Mouse (Mus musculus) MEL (cell line): ENCODE measurements around the gene Rps15. TPM values are rescaled to one million over a fixed set of nuclear protein-coding genes. Genes with fewer than 3 reads are reported as not detected.

Experiments
- DNase-seq: peaks from one replicate; pipeline ENCODE4 v3.0.0; 2011; ENCODE audit warnings: low read depth, low spot score
- H3K27ac ChIP-seq: 2 replicates; pipeline ENCODE4 v1.5.1; 2012; ENCODE audit warnings: low read depth, mild to moderate bottlenecking, control low read depth, low read length, moderate library complexity; ENCODE audit not compliant: control insufficient read depth
- H3K27me3 ChIP-seq, 2 experiments: fragments of 150-350 bp in 1 of 2; sonication (generic) in 1 of 2; 2 replicates each; pipeline ENCODE4 v1.6.1; 2012; ENCODE audit warnings: low read length in 2 of 2, mild to moderate bottlenecking in 2 of 2, improper control_type of control experiment in 1 of 2, moderate library complexity in 1 of 2; ENCODE audit not compliant: insufficient read depth in 2 of 2, control insufficient read depth in 1 of 2
- H3K36me3 ChIP-seq, 2 experiments: 2 replicates each; pipeline ENCODE4 v1.6.1; 2012 to 2014; ENCODE audit warnings: low read length in 2 of 2, improper control_type of control experiment in 1 of 2, inconsistent platforms in 1 of 2, mild to moderate bottlenecking in 1 of 2; ENCODE audit not compliant: insufficient read depth in 2 of 2, control insufficient read depth in 1 of 2
- H3K4me1 ChIP-seq, 2 experiments: fragments of 150-350 bp in 1 of 2; sonication (generic) in 1 of 2; 2 replicates each; pipeline ENCODE4 v1.6.1; 2012; ENCODE audit warnings: low read length in 2 of 2, improper control_type of control experiment in 1 of 2, mild to moderate bottlenecking in 1 of 2; ENCODE audit not compliant: insufficient read depth in 2 of 2, control insufficient read depth in 1 of 2
- H3K4me3 ChIP-seq, 2 experiments: fragments of 150-350 bp in 1 of 2; sonication (generic) in 1 of 2; 2 replicates each; pipeline ENCODE4 v1.5.1; 2012; ENCODE audit warnings: low read depth in 2 of 2, low read length in 2 of 2, mild to moderate bottlenecking in 2 of 2, moderate library complexity in 2 of 2, control low read depth in 1 of 2, improper control_type of control experiment in 1 of 2; ENCODE audit not compliant: control insufficient read depth in 1 of 2, insufficient read depth in 1 of 2
- H3K79me2 ChIP-seq: 2 replicates; pipeline ENCODE4 v1.6.1; 2012; ENCODE audit warnings: mild to moderate bottlenecking, low read length, moderate library complexity; ENCODE audit not compliant: control insufficient read depth, poor library complexity, insufficient read depth
- H3K9ac ChIP-seq: 2 replicates; pipeline ENCODE4 v1.6.1; 2012; ENCODE audit warnings: low read depth, mild to moderate bottlenecking, control low read depth, low read length, moderate library complexity; ENCODE audit not compliant: control insufficient read depth, poor library complexity, severe bottlenecking
- H3K9me3 ChIP-seq: fragments of 150-350 bp; sonication (generic); replicated peaks from 2 replicates; pipeline ENCODE4 v1.6.1; 2012; ENCODE audit warnings: mild to moderate bottlenecking, low read length, improper control_type of control experiment, moderate library complexity; ENCODE audit not compliant: insufficient read depth
- BHLHE40 ChIP-seq: IDR thresholded peaks from 2 replicates; pipeline ENCODE4 v1.6.1; 2012; ENCODE audit warnings: low read depth, mild to moderate bottlenecking, inconsistent platforms, low read length, improper control_type of control experiment, borderline replicate concordance
- CHD1 ChIP-seq: IDR thresholded peaks from 2 replicates; pipeline ENCODE4 v1.6.1; 2012; ENCODE audit warnings: low read depth, mild to moderate bottlenecking, inconsistent platforms, low read length, improper control_type of control experiment
- CTCF ChIP-seq, 3 experiments: IDR thresholded peaks in 2 of 3; conservative IDR thresholded peaks in 1 of 3; 2 replicates each; pipeline ENCODE4 v1.5.1; 2011 to 2012; ENCODE audit warnings: low read length in 3 of 3, low read depth in 2 of 3, mild to moderate bottlenecking in 2 of 3, improper control_type of control experiment in 1 of 3, inconsistent platforms in 1 of 3, mixed read lengths in 1 of 3, moderate library complexity in 1 of 3; ENCODE audit not compliant: control insufficient read depth in 1 of 3, insufficient read depth in 1 of 3, poor library complexity in 1 of 3, severe bottlenecking in 1 of 3
- ETS1 ChIP-seq: IDR thresholded peaks from 2 replicates; pipeline ENCODE4 v1.6.1; 2012; ENCODE audit warnings: low read depth, mild to moderate bottlenecking, inconsistent platforms, low read length, improper control_type of control experiment, moderate library complexity
- HCFC1 ChIP-seq: IDR thresholded peaks from 2 replicates; pipeline ENCODE4 v1.6.1; 2012; ENCODE audit warnings: low read depth, mild to moderate bottlenecking, inconsistent platforms, low read length, improper control_type of control experiment, moderate library complexity
- JUND ChIP-seq: IDR thresholded peaks from 2 replicates; pipeline ENCODE4 v1.6.1; 2011; ENCODE audit warnings: low read depth, mild to moderate bottlenecking, improper control_type of control experiment, low read length
- KAT2A ChIP-seq: conservative IDR thresholded peaks from 2 replicates; pipeline ENCODE4 v1.6.1; 2012; ENCODE audit warnings: low read depth, low read length, improper control_type of control experiment, inconsistent platforms
- MAFK ChIP-seq: IDR thresholded peaks from 2 replicates; pipeline ENCODE4 v1.6.1; 2011; ENCODE audit warnings: low read depth, mild to moderate bottlenecking, low read length, improper control_type of control experiment, borderline replicate concordance
- MEF2A ChIP-seq: IDR thresholded peaks from 2 replicates; pipeline ENCODE4 v1.6.1; 2014; ENCODE audit warnings: low read depth, mild to moderate bottlenecking, inconsistent platforms, low read length, improper control_type of control experiment; ENCODE audit not compliant: poor library complexity, insufficient replicate concordance, severe bottlenecking; ENCODE audit errors: extremely low read depth
- MYB ChIP-seq: IDR thresholded peaks from 2 replicates; pipeline ENCODE4 v1.6.1; 2011; ENCODE audit warnings: mild to moderate bottlenecking, low read depth, low read length, improper control_type of control experiment
- MYC ChIP-seq: IDR thresholded peaks from 2 replicates; pipeline ENCODE4 v1.6.1; 2011; ENCODE audit warnings: low read depth, mild to moderate bottlenecking, low read length, improper control_type of control experiment, moderate library complexity
- NELFE ChIP-seq: IDR thresholded peaks from 2 replicates; pipeline ENCODE4 v1.6.1; 2011; ENCODE audit warnings: low read depth, low read length, improper control_type of control experiment
- POLR2A ChIP-seq, 2 experiments: IDR thresholded peaks; 2 replicates each; pipeline ENCODE4 v1.6.1; 2011 to 2012; ENCODE audit warnings: low read length in 2 of 2, mild to moderate bottlenecking in 2 of 2, control low read depth in 1 of 2, improper control_type of control experiment in 1 of 2, low read depth in 1 of 2, moderate library complexity in 1 of 2; ENCODE audit not compliant: control insufficient read depth in 1 of 2, insufficient read depth in 1 of 2, poor library complexity in 1 of 2
- POLR2AphosphoS2 ChIP-seq: IDR thresholded peaks from 2 replicates; pipeline ENCODE4 v1.6.1; 2011; ENCODE audit warnings: low read length, improper control_type of control experiment
- RCOR1 ChIP-seq: IDR thresholded peaks from 2 replicates; pipeline ENCODE4 v1.6.1; 2012; ENCODE audit warnings: low read depth, mild to moderate bottlenecking, inconsistent platforms, low read length, improper control_type of control experiment
- TAL1 ChIP-seq: IDR thresholded peaks from 2 replicates; pipeline ENCODE4 v1.6.1; 2012; ENCODE audit warnings: mild to moderate bottlenecking, inconsistent platforms, low read length, moderate library complexity, mixed read lengths
- TCF12 ChIP-seq: IDR thresholded peaks from 2 replicates; pipeline ENCODE4 v1.6.1; 2014; ENCODE audit warnings: low read depth, mild to moderate bottlenecking, inconsistent platforms, low read length, improper control_type of control experiment, moderate library complexity
- USF1 ChIP-seq: IDR thresholded peaks from 2 replicates; pipeline ENCODE4 v1.6.1; 2014; ENCODE audit warnings: low read depth, mild to moderate bottlenecking, inconsistent platforms, low read length, improper control_type of control experiment, moderate library complexity
- USF2 ChIP-seq, 2 experiments: IDR thresholded peaks; 2 replicates each; pipeline ENCODE4 v1.6.1; 2011 to 2012; ENCODE audit warnings: improper control_type of control experiment in 2 of 2, low read length in 2 of 2, borderline replicate concordance in 1 of 2, inconsistent platforms in 1 of 2, low read depth in 1 of 2, mild to moderate bottlenecking in 1 of 2; ENCODE audit not compliant: insufficient read depth in 1 of 2
- ZC3H11A ChIP-seq: IDR thresholded peaks from 2 replicates; pipeline ENCODE4 v1.6.1; 2012; ENCODE audit warnings: low read depth, mild to moderate bottlenecking, inconsistent platforms, low read length, improper control_type of control experiment
- ZKSCAN1 ChIP-seq: IDR thresholded peaks from 2 replicates; pipeline ENCODE4 v1.6.1; 2012; ENCODE audit warnings: low read depth, mild to moderate bottlenecking, inconsistent platforms, low read length, improper control_type of control experiment, moderate library complexity
- ZMIZ1 ChIP-seq: IDR thresholded peaks from 2 replicates; pipeline ENCODE4 v1.6.1; 2012; ENCODE audit warnings: low read depth, mild to moderate bottlenecking, inconsistent platforms, low read length, improper control_type of control experiment, moderate library complexity
- ZNF384 ChIP-seq: IDR thresholded peaks from 2 replicates; pipeline ENCODE4 v1.6.1; 2012; ENCODE audit warnings: low read depth, mild to moderate bottlenecking, inconsistent platforms, low read length, improper control_type of control experiment
- polyA plus RNA-seq, 2 experiments: library from polyadenylated mRNA; stranded (reverse) in 1 of 2; unstranded in 1 of 2; fragments of >175 nt in 1 of 2; fragments of >200 nt in 1 of 2; gene quantifications; 2 replicates each; pipeline versions ENCODE4 v1.2.1 to v1.2.4; 2012; ENCODE audit warnings: low replicate concordance in 2 of 2, low read depth in 1 of 2; ENCODE audit not compliant: insufficient read length in 2 of 2, insufficient read depth in 1 of 2, missing spikeins in 1 of 2
- total RNA-seq: library from RNA; depleted of rRNA; stranded (reverse); fragments of 300-350 nt; gene quantifications from 2 replicates; pipeline ENCODE4 v1.2.3, GENCODE M21; 2012

Rps15 gene
- total and polyA plus RNA-seq, 3 experiments = 1,331 to 4,320 (median 3,905) TPM

DNA sequence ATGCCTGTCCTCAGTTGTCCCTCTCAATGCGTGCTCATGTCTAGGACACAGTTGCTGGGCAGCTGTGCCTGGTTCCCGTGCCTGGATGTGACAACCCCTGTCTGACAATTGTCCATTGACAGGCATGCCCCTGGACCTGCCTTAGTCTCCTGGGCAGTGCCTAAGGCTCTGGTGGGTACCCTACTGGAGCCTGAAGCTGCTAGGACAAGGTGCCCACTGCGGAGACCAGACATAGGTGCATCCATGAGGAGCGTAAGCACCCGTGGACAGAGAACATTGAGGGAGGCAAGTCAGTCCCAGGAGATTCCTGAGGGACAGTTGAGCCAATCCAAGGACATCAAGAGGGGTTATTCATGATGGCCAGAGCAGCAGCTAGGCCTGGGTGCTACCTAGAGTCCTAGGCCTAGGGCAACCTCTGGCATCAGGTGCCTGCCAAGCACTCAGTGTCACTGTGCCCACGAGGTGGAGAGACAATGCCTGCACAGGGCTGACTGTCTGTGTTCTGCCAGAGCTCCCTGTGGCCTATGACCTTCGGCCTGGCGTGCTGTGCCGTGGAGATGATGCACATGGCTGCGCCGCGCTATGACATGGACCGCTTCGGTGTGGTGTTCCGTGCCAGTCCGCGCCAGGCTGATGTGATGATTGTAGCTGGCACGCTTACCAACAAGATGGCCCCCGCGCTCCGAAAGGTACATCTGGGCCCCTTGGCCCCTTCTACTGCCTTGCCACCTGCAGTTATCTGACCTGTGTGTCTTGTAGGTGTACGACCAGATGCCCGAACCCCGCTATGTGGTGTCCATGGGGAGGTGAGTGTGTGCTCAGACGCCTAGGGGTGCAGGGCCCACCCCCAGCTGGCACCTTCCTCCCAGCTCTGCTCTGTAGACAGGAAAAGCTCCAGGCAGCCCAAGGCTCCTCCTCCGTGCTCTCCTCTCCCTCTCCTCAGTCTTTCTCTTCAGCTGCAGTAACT is 37.6 kb upstream of the Rps15 start:
- Histone ChIP-seq H3K4me1 (peaks cover 0 to 3% of the 10 kb centered on the region in 2 experiments; a peak in 2 of 4 replicates), H3K27me3 (no peaks in the 10 kb centered on the region), H3K9me3 (no peaks in the 10 kb centered on the region), H3K4me3 (no peak overlapping the region), H3K79me2 (peaks cover 15% of the 10 kb centered on the region), H3K36me3 (no peaks in the 10 kb centered on the region; a peak in 1 of 4 replicates), H3K9ac (no peak overlapping the region), H3K27ac (no peak overlapping the region)
- DNase-seq = no peak
- TF ChIP-seq NELFE = no peak
- no peak for TF ChIP-seq ZC3H11A
- TF ChIP-seq POLR2A (IDR thresholded peaks at IDR 0.05; ENCODE audit: control insufficient read depth in 1 of 2, insufficient read depth in 1 of 2, low read depth in 1 of 2, low read length in 2 of 2, poor library complexity in 1 of 2) = no peak
- no peak for TF ChIP-seq USF2 (IDR thresholded peaks at IDR 0.05; ENCODE audit: borderline replicate concordance in 1 of 2, insufficient read depth in 1 of 2, low read depth in 1 of 2, low read length in 2 of 2)
- no peak for TF ChIP-seq RCOR1
- no peak for TF ChIP-seq KAT2A
- no peak for TF ChIP-seq MYC
- TF ChIP-seq MEF2A = no peak
- no peak for TF ChIP-seq ZNF384
- TF ChIP-seq ETS1 = no peak
- no peak for TF ChIP-seq JUND
- TF ChIP-seq CHD1 = no peak
- TF ChIP-seq TAL1 = no peak
- TF ChIP-seq MAFK = no peak

DNA sequence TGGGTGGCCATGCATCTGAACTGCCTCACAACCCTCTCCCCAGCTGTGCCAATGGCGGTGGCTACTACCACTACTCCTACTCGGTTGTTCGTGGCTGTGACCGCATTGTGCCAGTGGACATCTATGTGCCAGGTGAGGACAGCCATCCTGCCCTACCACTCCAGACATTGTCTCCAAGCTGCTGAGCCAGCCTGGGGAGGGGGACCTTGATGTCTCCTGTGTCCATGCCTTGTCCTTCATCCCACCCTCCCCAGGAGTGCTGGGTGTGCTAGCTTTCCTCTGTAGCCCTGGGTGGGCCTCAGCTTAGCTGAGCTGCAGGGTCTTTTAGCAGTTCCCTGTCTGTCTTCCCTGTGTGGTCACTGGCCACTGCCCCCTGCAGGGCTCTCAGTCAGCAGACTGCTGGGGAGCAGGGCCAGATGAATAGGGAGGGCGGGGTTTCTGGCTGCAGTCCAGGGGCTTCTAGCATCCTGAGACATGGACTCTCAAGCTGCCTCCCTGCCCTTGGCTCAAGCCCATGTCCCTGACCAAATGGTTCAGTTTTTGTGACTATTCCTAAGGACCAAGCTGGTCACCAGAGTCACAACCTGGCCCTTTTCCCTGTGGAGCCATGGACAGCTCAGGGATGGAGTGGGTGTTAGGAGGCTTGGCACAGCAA is 36.2 kb upstream of the Rps15 start:
- no peak for TF ChIP-seq MEF2A
- no peak for TF ChIP-seq ZNF384
- no peak; a peak in 1 of 6 replicates for TF ChIP-seq CTCF (IDR thresholded peaks at IDR 0.05 in 2 of 3, conservative IDR thresholded peaks at IDR 0.05 in 1 of 3; ENCODE audit: control insufficient read depth in 1 of 3, insufficient read depth in 1 of 3, low read depth in 2 of 3, low read length in 3 of 3, poor library complexity in 1 of 3, severe bottlenecking in 1 of 3)
- no peak for TF ChIP-seq HCFC1
- TF ChIP-seq POLR2AphosphoS2 = no peak
- no peak for TF ChIP-seq ZKSCAN1
- no peak for TF ChIP-seq MYB
- no peak for TF ChIP-seq USF1
- no peak for TF ChIP-seq BHLHE40
- TF ChIP-seq ZMIZ1 = no peak
- no peak for TF ChIP-seq JUND
- TF ChIP-seq TCF12 = no peak
- TF ChIP-seq, all 39 proteins: peak for 0
- no peaks in the 10 kb centered on the region for H3K27me3 ChIP-seq
- H3K27ac ChIP-seq = no peak overlapping the region
- no peak overlapping the region for H3K9ac ChIP-seq
- H3K36me3 ChIP-seq = no peaks in the 10 kb centered on the region
- peaks cover 3% of the 10 kb centered on the region; the same call in 1 of the 2 replicates for H3K79me2 ChIP-seq
- no peak for DNase-seq
- no peak overlapping the region for H3K4me3 ChIP-seq
- H3K9me3 ChIP-seq = no peaks in the 10 kb centered on the region
- peaks cover 0 to 7% of the 10 kb centered on the region in 2 experiments; a peak in 2 of 4 replicates for H3K4me1 ChIP-seq
